Mouse (Mus musculus) thymus, adult 2 months (tissue): ENCODE measurements around the gene Sh3d21.

ENCODE experiments used
- CTCF ChIP-seq: fragments of 200-500 bp; IDR thresholded peaks from 2 replicates; pipeline ENCODE4 v1.5.1; 2012; ENCODE audit warnings: mild to moderate bottlenecking, control low read depth, low read length, moderate library complexity, borderline replicate concordance; ENCODE audit not compliant: control insufficient read depth, poor library complexity, insufficient read depth; ENCODE audit errors: extremely low read depth
- POLR2A ChIP-seq: fragments of 200-500 bp; IDR thresholded peaks from 2 replicates; pipeline ENCODE4 v1.6.1; 2012; ENCODE audit warnings: mild to moderate bottlenecking, low read length, control low read depth, moderate library complexity; ENCODE audit not compliant: control insufficient read depth, poor library complexity, insufficient read depth; ENCODE audit errors: extremely low read depth

DNA sequence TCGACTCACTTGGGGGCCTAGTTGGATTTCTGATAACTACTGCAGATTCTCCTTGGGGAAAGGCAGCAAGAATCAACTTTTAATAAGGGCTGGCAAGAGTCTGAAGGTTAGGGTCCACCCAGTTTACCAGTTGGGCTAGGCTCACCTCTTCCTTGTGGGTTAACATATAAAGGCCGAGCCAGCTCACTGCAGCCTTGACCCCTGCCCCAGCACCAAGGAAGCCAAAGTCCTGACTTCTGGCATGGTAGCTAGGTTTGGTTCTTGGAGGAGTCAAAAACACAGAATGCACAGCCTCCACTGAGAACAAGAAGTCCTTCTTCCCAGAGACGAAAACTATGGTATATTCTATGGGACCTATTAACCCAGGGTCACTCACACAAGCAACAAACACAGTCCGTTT lies 394 bp upstream of the Sh3d21 start:
- TF ChIP-seq POLR2A (no peak), CTCF (no peak)
